Mouse (Mus musculus): ENCODE results near the gene Krt7.

Gene Krt7

DNA sequence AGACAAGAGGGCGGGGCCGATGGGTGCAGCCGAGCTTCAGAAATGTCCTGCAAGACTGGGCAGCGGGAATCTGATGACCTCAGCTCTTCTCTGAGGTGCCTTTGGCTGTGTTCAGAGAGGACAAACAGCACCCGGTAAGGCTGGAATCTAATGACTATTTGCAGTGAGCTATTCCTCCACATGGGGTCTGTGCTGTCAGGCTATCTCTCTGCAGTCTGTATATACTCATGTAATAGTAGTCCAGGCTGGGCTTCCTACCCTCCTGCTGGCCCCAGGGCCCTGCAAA is 34.1 kb upstream of the Krt7 start:
- no peak for DNase-seq (ENCODE audit: low spot score)

DNA sequence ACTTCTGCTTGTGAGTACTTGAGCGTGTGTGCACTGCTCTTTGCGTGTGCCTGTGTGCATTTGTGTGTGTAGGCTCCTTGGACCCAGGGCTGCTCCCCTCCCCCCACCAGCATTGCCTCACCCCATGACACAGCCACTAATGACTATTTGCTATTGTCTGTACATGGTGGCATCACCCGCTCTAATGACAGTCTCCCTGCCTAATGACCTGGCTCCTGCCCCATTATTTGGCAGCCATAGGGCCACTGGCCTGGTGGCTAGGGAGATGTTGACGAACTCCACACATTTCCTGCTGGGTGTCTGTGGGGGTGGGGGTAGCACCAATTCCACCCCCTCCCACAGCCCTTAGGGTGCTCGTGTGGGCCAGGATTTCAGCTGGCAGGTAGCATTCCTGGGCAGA is 32.2 kb upstream of the Krt7 start:
- DNase-seq (ENCODE audit: low spot score): no peak

DNA sequence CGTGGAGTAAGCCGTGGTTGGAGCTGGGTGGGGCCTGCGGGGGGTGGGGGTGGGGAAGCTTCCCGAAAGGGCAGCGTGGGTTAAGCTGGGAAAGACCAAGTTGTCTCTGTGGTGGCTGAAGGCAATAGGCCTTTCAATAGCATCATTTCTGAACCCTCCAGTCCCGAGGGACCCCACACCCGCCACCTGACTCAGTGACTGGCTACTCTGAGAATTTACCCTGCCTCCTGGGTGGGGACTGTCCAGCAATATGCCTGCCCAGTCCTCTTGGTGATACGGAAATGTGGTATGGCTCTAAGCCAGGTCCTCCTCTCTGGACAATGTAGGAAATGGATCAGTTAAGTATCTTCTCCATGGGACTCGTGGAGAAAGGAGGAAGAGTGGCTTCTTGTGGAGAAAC is 29.1 kb upstream of the Krt7 start:
- DNase-seq (ENCODE audit: low spot score): no peak

DNA sequence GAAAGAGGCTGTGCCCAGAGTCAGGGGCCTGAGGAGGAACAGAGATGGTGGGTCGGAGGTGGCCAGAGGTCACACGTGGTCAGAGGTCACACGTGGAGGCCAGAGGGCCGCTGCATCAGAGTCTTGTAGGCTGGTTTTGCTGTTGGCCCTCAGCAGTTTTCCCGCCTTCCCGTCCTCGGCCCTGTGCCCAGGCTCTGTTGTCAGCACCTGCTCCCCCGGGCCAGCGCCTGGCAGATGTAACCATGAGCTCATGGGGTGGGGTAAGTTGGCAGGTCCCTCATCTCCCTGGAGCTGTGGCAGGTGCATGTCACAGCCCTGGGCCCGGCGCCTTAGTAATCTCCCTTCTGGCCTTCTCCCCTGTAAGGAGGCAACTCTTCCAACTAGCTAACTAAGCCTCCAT is 28.0 kb upstream of the Krt7 start:
- peak; percentile 27 for DNase-seq (ENCODE audit: low spot score)

DNA sequence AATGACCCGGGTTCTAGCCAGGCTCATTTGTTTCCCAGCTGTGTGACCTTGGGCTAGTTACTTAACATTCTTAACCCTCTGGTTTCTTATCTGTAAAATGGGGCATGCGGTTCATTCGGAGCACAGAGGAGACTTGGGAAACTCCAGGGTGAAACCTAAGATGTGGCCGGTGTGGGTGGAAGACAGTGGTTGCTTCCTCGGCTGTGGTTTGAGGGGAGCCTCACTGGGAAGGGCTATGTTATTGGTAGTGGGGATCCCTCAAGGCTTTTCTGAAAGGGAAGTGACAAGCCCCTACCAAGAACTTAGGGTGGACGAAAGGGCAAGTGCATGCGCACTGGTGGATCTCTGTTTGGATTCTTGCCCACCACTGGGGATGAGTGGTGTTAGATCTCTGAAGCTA is 26.2 kb upstream of the Krt7 start:
- DNase-seq (ENCODE audit: low spot score): no peak

DNA sequence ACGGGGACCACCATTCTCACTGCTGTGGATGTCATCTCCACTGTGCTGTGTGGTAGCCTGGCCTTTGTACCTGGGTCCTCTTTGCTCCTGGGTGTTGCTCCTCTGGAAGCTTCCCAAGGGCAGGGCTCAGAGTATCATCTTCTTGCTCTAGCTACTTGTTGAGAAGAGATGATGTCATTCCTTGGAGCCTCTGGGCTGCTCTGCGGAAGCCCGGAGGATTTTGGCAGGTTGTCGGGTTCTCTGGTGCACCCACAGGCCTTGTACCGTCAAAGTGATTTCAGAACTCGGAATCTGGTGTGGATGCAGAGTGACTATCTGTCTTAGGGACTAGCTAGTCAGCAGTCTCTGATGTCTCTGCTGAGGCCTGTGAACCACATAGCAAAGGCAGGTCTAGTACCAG is 25.8 kb upstream of the Krt7 start:
- no peak for DNase-seq (ENCODE audit: low spot score)

DNA sequence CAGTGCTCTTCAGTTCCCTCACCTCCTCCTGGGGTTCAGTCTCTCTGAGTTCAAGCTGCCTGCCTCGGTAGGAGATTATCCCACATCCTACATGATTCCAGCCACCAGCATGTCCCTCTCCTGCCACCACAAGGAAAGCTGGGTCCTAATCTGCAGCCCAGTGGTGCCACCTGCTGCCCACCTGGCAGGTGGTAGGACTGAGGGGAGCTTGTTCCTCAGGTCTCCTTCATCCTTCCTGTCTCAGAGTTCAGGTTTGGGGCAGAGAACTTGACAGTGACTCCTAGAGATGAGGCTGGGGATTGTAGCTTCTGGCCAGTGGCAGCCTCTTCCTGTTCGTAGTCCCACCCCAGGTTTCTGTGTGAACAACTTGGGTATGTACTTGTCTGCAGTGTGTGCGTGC is 23.7 kb upstream of the Krt7 start:
- DNase-seq (ENCODE audit: low spot score): no peak

DNA sequence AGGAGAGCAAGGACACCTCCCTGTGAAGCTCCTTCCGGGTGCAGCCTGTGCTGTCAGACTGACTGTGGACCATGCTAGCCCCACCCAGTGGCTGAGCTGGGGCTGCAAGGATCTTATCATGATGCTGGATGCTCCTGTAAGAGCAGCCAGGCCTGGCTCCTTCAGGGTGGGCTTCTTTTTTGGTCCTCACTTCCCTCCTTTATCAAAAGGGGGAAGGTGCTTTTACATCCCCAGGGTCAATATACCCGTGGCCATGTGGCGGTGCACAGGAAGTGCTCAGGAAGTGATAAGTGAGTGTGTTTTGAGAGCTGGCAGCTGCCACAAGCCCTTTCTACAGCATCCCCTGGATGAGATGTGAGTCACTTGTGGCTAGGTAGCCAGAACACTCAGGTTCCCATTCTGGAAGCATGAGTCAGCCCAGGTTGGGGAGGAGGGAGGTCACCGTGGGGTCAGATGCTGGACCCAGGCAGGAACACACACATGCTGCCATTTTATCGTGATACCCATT is 22.8 kb upstream of the Krt7 start:
- DNase-seq (ENCODE audit: low spot score): no peak

DNA sequence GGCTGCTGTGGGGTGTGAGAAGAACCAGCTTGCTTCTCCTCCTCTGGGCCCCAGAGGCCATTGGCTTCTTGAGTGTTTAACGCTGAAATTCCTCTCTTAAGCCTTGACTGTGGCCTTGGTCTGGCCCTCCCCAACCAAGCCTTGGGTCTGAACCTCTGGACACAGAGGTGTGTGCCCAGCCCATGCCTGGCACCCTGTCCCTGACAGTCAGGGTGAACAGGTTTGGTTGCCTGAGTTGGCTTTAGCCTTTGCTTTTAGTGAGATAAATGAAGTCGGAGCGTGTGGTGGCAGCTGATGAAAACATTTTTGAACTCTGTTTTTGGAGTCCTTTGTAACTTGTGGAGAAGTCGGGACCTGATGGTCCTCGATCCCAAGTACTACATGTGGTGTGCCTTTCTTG is 20.6 kb upstream of the Krt7 start:
- no peak for DNase-seq (ENCODE audit: low spot score)

DNA sequence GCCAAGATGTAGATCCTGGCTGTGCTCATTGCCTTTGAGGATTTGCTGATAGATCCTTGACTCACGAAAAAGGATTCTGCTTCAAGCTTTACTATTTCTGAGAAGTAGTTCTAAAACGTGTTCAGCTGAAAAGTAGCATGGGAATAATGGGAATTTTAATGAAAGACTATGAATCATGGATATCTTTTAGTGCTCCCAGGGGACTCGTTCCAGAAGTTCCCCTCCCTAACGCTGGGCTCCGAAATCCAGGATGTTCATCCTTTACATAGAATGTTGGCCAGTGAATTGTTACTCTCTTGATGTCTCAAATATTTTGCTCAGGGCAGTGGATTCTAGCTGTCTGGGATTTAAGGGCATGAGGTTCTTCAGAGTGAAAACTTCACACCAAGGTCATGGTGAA is 18.6 kb upstream of the Krt7 start:
- no peak for DNase-seq (ENCODE audit: low spot score)

DNA sequence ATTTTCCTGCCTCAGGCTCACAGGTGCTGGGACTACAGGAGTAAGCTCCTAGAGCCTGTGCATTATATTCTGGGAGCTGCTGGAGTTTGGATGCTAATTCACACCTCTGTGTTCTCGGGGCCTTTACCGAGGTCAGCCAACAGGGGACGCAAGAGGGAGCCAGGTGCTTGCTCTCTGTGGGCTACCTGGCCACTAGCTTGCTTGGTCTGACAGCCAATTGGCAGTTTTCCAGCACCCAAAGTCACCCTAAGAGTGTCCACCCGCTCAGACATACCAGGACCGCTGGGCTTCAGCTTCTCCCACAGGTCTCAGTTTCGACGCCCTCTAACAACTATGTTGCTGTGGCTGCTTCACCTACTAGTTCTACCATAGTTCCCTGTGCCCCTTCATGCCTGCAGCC is 15.9 kb upstream of the Krt7 start:
- no peak for DNase-seq (ENCODE audit: low spot score)

DNA sequence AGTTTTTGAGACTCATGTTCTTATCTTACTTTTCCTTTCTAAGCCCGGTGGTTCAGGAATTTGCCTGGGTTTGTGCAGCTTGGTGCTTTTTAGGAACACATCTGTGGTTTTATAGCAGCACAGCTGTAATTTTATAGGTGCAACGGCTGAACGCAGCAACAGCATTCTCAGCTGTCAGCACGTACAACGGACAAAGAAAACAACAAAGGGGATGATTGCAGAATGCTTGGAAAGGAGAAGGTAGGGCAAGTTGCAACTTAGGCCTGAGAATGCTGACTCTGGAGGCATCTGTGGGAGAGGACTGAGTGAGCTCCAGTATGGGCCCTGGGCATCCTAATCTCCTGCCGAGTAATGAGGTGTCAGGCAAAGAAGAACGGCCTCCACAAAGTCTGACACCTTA is 14.4 kb upstream of the Krt7 start:
- DNase-seq (ENCODE audit: low spot score): no peak

DNA sequence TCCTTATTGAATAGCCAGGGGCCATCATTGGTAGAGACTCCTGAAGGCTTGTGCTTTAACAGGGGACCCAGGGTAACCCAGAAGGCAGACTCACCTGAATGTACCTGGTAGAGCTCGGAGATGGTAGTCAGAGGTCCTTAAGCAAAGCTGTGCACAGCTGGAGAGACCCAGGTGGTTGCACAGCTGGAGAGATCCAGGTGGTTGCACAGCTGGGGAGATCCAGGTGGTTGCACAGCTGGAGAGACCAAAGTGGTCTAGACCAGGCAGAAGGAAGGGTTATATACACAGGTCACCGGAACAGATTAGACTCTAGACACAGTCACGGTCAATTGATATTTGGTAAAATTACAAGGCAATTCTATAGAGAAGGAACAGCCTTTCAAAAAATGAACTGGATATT is 13.9 kb upstream of the Krt7 start:
- no peak for DNase-seq (ENCODE audit: low spot score)

DNA sequence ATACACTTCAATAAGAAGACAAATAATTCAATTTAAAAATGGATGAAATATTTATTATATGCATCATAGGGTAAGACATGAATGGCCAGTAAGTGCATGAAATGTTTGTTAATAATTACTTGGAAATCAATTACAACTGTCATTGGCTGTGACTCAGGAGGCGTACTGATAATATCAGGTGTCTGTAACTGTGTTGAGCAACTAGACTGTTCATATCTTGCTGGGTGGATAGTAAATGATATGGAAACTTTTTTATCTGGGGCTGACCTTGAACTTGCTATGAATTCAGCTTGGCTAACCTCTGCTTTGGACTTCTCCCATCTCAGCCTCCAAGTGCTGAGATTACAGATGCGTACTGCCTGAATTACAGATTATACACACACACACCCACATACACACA is 13.2 kb upstream of the Krt7 start:
- no peak for DNase-seq (ENCODE audit: low spot score)

DNA sequence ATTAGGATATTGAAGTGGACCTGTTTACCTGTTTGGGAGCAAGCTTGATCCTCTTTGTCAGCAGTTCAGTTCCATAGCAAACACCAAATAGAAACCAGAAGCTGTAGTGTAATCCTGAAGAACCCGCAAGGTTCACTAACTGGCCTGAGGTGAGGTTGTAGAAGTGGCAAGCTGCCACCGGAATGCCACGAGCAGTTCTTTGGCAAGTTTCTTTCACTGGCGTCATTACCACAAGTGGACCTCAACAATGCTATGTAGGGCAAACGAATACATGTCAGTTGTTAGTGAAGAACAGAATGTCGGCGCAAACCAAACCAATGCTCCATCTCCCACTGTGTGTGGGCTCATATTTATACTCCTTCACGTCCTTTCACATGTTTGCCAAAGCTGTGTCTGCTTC is 12.6 kb upstream of the Krt7 start:
- no peak for DNase-seq (ENCODE audit: low spot score)

DNA sequence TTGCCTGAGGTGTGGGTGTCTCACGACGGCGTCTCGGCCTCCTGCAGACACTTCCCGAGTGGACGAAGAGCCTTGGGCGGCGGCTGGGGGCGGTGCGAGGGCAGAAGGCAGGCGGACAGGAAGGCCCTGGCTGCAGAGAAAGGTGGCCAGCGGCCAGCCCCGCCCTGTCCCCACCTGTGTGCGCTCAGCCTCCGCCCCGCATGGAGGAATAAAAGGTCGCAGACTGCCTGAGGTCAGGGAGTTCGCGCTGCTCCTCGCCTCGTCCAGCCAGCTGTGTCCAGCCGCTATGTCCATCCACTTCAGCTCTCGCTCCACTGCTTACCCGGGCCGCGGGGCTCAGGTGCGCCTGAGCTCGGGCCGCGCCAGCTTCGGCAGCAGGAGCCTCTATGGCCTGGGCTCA is 1.3 kb downstream of the Krt7 start:
- DNase-seq (ENCODE audit: low spot score): no peak

DNA sequence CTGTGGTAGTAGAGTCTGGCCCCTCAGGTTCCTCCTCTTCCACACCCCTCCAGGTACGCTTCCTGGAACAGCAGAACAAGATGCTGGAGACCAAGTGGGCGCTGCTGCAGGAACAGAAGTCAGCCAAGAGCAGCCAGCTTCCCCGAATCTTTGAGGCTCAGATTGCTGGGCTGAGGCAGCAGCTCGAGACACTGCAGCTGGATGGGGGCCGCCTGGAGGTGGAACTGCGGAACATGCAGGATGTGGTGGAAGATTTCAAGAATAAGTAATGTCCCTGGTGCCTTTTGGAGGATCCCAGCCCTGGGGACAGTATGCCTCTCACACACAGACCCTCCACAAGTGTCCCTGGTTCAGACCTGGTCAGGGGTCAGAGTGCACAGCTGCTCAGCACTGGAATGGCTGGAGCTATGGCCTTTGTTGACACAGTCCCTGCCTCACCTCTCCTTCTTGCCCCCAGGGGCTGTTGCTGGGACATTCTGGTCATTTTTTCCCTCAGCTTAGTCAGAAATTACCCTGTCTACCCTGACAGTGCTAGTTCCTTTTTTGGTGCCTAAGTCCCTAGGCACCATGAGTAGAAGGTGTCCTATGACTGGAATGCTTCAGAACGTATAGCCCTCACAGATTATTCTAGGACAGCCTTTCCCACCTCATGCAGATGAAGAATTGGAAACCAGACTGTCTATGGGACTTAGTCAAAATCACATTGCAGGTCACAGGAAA is 3.2 kb downstream of the Krt7 start:
- no peak for DNase-seq (ENCODE audit: low spot score)

DNA sequence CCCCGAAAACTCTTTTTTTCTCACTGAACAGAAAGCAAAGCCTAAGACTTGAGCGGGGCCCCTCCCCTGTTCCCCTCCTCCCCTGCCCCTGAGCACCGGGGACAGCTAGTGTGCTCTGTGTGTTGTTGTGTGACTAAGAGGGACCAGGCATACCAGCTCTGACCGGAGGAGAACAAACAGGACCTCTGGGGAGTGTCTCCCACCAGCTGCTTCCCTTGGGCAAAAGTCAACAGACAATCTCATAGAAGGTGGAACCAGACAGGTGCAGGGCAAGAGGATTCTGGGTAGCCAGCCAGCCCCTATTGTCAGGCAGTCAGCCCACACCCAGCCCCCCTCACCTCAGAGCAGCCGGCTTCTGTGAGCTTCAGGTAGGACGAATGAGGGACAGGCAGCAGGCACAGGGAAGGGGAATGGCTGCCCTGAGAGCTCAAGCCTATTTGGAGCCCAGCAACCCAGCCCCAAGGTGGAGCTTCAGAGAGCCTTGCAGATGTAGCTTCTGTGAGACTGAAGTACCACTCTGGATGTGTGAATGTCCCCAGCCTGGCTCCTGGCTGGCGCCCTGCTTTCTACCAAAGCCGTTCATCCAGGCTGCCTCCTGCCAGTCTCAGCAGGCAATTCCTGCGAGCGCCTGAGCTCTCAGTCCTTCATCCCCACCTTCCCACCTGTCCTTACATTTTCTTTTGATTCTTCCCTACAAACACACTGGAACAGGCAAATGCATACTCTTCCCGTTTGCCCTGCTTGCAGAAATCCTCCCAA is 4.1 kb downstream of the Krt7 start:
- no peak for DNase-seq (ENCODE audit: low spot score)

DNA sequence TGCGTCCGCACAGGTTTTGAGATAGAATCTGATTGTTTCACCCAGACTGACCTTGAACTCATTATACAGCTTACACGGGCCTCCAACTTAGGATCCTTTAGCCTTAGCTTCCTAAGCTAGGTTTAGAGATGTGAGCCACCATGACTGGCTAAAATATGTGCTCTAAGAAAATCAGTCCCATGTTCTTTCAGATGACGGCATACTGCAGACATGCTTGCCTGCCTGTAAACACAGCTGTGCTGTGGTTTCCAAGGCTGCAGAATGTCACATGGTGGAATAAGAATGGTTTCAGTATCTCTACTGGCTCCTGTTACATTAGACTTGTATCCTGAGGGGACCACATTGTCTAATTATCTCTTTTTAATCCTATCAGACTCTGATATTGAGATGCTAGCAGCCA is 8.1 kb downstream of the Krt7 start:
- no peak for DNase-seq (ENCODE audit: low spot score)

DNA sequence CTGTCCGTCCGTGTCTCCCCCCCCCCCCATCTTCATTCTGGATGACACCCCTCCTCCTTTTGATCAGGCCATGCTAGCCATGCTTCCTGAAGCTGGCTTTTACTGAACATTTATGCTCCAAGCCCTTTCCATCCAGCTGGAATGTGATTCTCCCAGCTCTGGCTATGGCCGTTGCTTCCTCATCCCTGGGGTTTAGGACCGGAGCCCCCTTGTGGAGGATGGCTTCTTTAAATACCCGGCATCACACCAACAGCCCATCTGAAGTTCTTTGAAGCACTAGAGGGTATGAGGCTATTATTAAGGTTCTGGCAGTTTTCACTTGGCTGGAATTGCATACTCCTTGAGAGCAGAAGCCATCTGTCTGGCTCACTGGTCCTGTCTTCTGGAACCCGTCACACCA is 10.1 kb downstream of the Krt7 start:
- peak; percentile 25 for DNase-seq (ENCODE audit: low spot score)

DNA sequence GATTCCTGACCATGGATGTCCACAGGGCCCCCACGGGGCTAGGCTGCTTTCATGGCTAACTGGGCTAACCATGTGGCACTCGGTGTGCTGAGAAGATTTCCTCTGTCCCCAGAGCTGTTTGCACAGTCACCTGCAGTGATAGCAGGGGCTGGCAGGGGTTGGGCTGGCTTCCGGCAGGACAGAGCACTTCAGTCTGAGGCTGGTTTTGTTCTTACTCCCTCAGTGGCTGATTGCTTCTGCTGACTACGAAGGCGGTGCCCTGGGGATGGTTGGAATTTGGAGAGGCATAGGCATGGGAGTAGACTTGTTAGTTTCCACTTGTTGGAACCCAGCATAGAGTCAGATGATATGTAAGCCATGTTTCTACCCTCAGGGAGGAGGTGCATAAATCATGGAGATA is 14.1 kb downstream of the Krt7 start:
- no peak for DNase-seq (ENCODE audit: low spot score)

DNA sequence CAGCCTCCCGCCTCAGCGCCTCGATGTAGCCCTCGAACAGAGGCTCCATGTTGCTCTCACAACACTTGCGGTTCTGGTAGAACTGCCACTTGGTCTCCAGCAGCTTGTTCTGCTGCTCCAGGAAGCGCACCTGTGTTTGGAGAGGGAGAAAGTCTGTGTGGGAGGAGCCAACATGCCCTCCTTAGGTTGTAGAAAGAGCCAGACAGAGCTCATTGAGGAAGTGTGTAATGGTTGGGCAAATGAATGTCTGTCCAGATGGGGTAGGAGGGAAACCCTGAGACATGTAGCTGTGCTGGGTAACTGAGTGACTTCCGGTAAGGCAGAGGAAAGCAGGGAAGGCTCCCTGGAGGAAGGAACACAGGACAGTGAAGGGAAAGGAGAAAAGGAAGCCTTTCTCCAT is 25.8 kb downstream of the Krt7 start:
- DNase-seq (ENCODE audit: low spot score): no peak

DNA sequence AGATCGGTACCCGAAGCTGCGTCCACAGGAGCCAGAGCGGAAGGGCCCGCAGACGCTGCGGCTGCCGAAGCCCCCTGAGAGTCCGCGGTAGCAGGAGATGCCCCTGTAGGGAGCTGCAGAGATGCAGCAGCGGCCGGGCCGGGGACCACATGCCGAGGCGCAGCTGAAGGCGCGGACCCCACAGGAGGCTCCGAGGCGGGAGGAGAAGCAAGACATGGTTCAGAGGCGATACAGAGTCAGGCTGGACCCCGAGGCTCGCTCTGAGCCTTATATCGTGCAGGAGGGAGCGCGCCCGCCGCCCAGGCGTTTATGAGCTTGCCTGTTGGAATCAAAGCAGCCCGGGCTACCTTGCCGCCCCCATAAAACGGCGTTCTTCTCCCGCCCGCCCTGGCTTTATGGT is 27.7 kb downstream of the Krt7 start, which contains the start of gene Krt87:
Gene Krt87 (minus strand): TSS at position 250 of the 400 bp plus-strand sequence.
- DNase-seq (ENCODE audit: low spot score): no peak

DNA sequence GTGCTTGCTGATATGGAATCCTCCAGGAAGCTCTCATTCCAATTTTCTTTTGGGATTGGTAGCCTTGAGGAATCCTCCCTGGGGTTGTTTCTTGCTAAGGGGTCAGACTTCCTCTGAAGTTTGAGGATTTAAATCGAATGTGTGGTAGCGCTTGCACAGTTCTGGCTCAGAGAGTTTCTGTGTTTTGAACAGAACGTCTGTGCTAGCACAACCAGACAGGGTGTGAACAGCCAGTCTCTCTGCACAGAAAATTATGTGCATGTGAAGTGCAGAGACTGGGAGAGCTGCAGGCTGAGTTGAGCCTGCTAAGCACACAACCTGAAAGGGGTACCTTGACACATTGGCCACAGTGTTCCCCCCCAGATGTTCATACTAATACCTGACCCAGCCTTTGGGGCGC is 30.0 kb downstream of the Krt7 start:
- no peak for DNase-seq (ENCODE audit: low spot score)

Data from MN1 (cell line).